Mouse (Mus musculus): ENCODE data around the gene Rassf3. TPM values are rescaled to one million over a fixed set of nuclear protein-coding genes. Genes with fewer than 3 reads are reported as not detected.

Rassf3 gene
- total and polyA plus RNA-seq, 3 experiments = 4.0 to 9.0 (median 7.3) TPM

DNA sequence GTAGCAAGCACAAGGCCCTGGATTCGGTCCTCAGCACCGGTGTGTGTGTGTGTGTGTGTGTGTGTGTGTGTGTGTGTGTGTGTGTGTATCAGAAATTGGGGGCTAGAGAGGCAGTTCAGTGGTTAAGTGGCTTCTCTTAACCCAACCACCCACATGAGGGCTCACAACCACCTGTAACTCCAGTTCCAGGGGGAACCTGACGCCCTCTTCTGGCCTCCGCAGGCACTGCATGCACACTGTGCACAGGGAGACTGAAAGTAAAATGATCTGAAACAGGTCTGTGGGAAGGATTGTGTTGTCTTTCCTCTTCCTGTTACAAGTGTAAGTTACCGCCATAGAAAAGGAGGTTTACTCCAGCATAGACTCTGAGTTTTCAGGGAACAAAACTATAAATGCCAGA is 49.0 kb downstream of the Rassf3 start:
- H3K27ac ChIP-seq (ENCODE audit: insufficient read depth, low read depth) = no peak overlapping the region
- in situ Hi-C loops (cut with MboI; ENCODE audit: low pct_ligation_motif_present, low pct_unique_long_range_greater_than_20kb, low sequenced_read_pairs) (no loop called here), dilution Hi-C loops (cut with MboI; ENCODE audit: extremely low pct_ligation_motif_present, extremely low pct_unique_long_range_greater_than_20kb, low sequenced_read_pairs) (no loop called here)
- H3K4me3 ChIP-seq (replicated peaks in 1 of 3; ENCODE audit: low read depth in 2 of 3, low read length in 2 of 3, poor library complexity in 1 of 3) = no peak overlapping the region
- no peak overlapping the region for H3K4me2 ChIP-seq (ENCODE audit: insufficient read depth, low read depth, poor library complexity, severe bottlenecking)
- H3K9me3 ChIP-seq (replicated peaks; ENCODE audit: low read length) = no peaks in the 10 kb centered on the region
- no peak overlapping the region for H3K9ac ChIP-seq (ENCODE audit: insufficient read depth, low read depth)
- H3K27me3 ChIP-seq (replicated peaks) = no peaks in the 10 kb centered on the region
- no peaks in the 10 kb centered on the region for H3K79me2 ChIP-seq (replicated peaks; ENCODE audit: control insufficient read depth, extremely low read depth, insufficient read depth, poor library complexity, severe bottlenecking)
- peaks cover 0 to 9% of the 10 kb centered on the region in 2 experiments for H3K36me3 ChIP-seq (replicated peaks in 1 of 2; ENCODE audit: control insufficient read depth in 1 of 2, insufficient read depth in 1 of 2, low read length in 1 of 2)
- peaks cover 14 to 25% of the 10 kb centered on the region in 2 experiments for H3K4me1 ChIP-seq (ENCODE audit: control insufficient read depth in 1 of 2, insufficient read depth in 2 of 2)
- TF ChIP-seq CHD1 (IDR thresholded peaks at IDR 0.05; ENCODE audit: low read depth, low read length) = no peak
- TF ChIP-seq CTCF (conservative IDR thresholded peaks at IDR 0.05 in 1 of 2, IDR thresholded peaks at IDR 0.05 in 1 of 2; ENCODE audit: low read depth in 2 of 2, low read length in 2 of 2) = peak; percentile 44 to 63; a peak in 3 of 4 replicates
- TF ChIP-seq MAZ (IDR thresholded peaks at IDR 0.05; ENCODE audit: low read depth, low read length) = no peak
- TF ChIP-seq SMC3 (IDR thresholded peaks at IDR 0.05; ENCODE audit: low read depth, low read length) = peak; percentile 50
- TF ChIP-seq USF2 (conservative IDR thresholded peaks at IDR 0.05; ENCODE audit: low read depth, low read length) = no peak
- no peak for TF ChIP-seq JUND (conservative IDR thresholded peaks at IDR 0.05; ENCODE audit: low read depth, low read length)
- TF ChIP-seq E2F4 (IDR thresholded peaks at IDR 0.05; ENCODE audit: insufficient replicate concordance, low read depth, low read length) = no peak
- no peak for TF ChIP-seq NRF1 (IDR thresholded peaks at IDR 0.05; ENCODE audit: low read depth, low read length)
- no peak for TF ChIP-seq TBP (conservative IDR thresholded peaks at IDR 0.05; ENCODE audit: low read depth, low read length)
- no peak for TF ChIP-seq EP300 (IDR thresholded peaks at IDR 0.05; ENCODE audit: low read length)
- no peak for TF ChIP-seq HCFC1 (IDR thresholded peaks at IDR 0.05; ENCODE audit: low read depth, low read length)
- TF ChIP-seq SIN3A (IDR thresholded peaks at IDR 0.05; ENCODE audit: low read length) = no peak
- no peak for TF ChIP-seq ETS1 (conservative IDR thresholded peaks at IDR 0.05; ENCODE audit: low read depth, low read length)
- no peak for TF ChIP-seq GABPA (IDR thresholded peaks at IDR 0.05; ENCODE audit: insufficient replicate concordance, low read depth, low read length)
- TF ChIP-seq KAT2A (IDR thresholded peaks at IDR 0.05; ENCODE audit: insufficient replicate concordance, low read length) = no peak
- no peak for TF ChIP-seq MYC (IDR thresholded peaks at IDR 0.05; ENCODE audit: low read depth, low read length)
- peak; percentile 28 for TF ChIP-seq RAD21 (IDR thresholded peaks at IDR 0.05; ENCODE audit: low read depth, low read length)
- no peak for TF ChIP-seq JUN (IDR thresholded peaks at IDR 0.05; ENCODE audit: insufficient read depth, low read depth, low read length)
- TF ChIP-seq ZMIZ1 (IDR thresholded peaks at IDR 0.05; ENCODE audit: low read depth, low read length) = no peak
- no peak for TF ChIP-seq ZC3H11A (IDR thresholded peaks at IDR 0.05; ENCODE audit: low read depth, low read length)
- no peak for TF ChIP-seq POLR2A (IDR thresholded peaks at IDR 0.05; ENCODE audit: low read depth, low read length)
- DNase-seq (ENCODE audit: extremely low read depth) = peak; percentile 34

DNA sequence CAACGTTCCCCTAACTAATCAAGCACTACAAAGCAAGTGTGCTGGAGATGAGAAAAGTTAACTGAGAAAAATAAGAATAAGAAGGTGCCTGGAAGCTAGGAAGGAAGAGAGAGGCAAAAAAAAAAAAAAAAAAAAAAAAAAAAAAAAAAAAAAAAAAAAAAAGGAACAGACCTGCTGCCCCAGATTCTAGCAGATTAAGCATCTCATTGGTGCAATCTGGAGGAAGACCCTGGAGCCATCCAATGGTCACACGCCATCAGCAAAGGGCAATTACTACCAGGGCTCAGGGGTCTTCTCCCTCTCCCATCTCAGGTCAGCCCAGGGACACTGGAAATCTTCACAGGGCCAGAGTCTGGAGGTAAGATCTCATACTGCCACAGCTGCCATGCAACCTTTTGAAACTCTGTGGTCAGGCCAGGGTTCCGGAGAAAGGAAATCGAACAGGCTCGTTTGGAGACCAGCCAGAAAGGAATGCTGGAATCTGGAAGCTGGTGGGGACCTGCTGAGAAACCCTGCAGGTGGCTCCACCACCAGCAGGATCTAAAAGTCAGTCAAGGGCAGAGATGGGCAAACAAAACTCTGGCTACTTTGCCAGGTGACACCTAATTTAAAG is 49.6 kb downstream of the Rassf3 start:
- no peak for DNase-seq (ENCODE audit: extremely low read depth)
- Histone ChIP-seq H3K36me3 (replicated peaks in 1 of 2; ENCODE audit: control insufficient read depth in 1 of 2, insufficient read depth in 1 of 2, low read length in 1 of 2) (peaks cover 0 to 12% of the 10 kb centered on the region in 2 experiments), H3K9ac (ENCODE audit: insufficient read depth, low read depth) (no peak overlapping the region), H3K4me1 (ENCODE audit: control insufficient read depth in 1 of 2, insufficient read depth in 2 of 2) (peaks cover 14 to 25% of the 10 kb centered on the region in 2 experiments), H3K4me3 (replicated peaks in 1 of 3; ENCODE audit: low read depth in 2 of 3, low read length in 2 of 3, poor library complexity in 1 of 3) (no peak overlapping the region), H3K27ac (ENCODE audit: insufficient read depth, low read depth) (no peak overlapping the region), H3K79me2 (replicated peaks; ENCODE audit: control insufficient read depth, extremely low read depth, insufficient read depth, poor library complexity, severe bottlenecking) (no peaks in the 10 kb centered on the region), H3K27me3 (replicated peaks) (no peaks in the 10 kb centered on the region), H3K4me2 (ENCODE audit: insufficient read depth, low read depth, poor library complexity, severe bottlenecking) (no peak overlapping the region), H3K9me3 (replicated peaks; ENCODE audit: low read length) (no peaks in the 10 kb centered on the region)
- in situ Hi-C loops (cut with MboI; ENCODE audit: low pct_ligation_motif_present, low pct_unique_long_range_greater_than_20kb, low sequenced_read_pairs) (no loop called here), dilution Hi-C loops (cut with MboI; ENCODE audit: extremely low pct_ligation_motif_present, extremely low pct_unique_long_range_greater_than_20kb, low sequenced_read_pairs) (no loop called here)
- TF ChIP-seq ZNF384 (IDR thresholded peaks at IDR 0.05; ENCODE audit: low read depth, low read length) = peak; percentile 82
- no peak for TF ChIP-seq NELFE (IDR thresholded peaks at IDR 0.05; ENCODE audit: low read depth, low read length)

Data from CH12.LX (cell line).